Mouse (Mus musculus): Measurements from ENCODE around the gene Cct7. TPM values are rescaled to one million over a fixed set of nuclear protein-coding genes. Genes with fewer than 3 reads are reported as not detected.

Cct7 gene
- polyA plus RNA-seq, 1 experiment from 2014 or later: 458 TPM

Other genes starting within 250 kb of the Cct7 start
- 5.3 and 7.2 TPM in 2 replicates for gene Sfxn5, start 118.1 kb upstream of the Cct7 start, polyA plus RNA-seq (2015; fragmentation: Nextera tagmentation; extraction: Ambion mirVana)
- 15.6 and 20.9 TPM in 2 replicates for gene Rab11fip5, start 76.9 kb upstream of the Cct7 start, polyA plus RNA-seq (2015; fragmentation: Nextera tagmentation; extraction: Ambion mirVana)
- not detected in 2 replicates for gene Noto, start 27.6 kb upstream of the Cct7 start, polyA plus RNA-seq (2015; fragmentation: Nextera tagmentation; extraction: Ambion mirVana)
- gene Smyd5, start 19.5 kb upstream of the Cct7 start, polyA plus RNA-seq (2015; fragmentation: Nextera tagmentation; extraction: Ambion mirVana): 45.8 and 52.5 TPM in 2 replicates
- 39.4 and 41.2 TPM in 2 replicates for gene Pradc1, start 456 bp downstream of the Cct7 start, polyA plus RNA-seq (2015; fragmentation: Nextera tagmentation; extraction: Ambion mirVana)
- 0.12 and 0.16 TPM in 2 replicates for gene Fbxo41, start 51.5 kb downstream of the Cct7 start, polyA plus RNA-seq (2015; fragmentation: Nextera tagmentation; extraction: Ambion mirVana)
- not detected in 2 replicates for gene Egr4, start 62.1 kb downstream of the Cct7 start, polyA plus RNA-seq (2015; fragmentation: Nextera tagmentation; extraction: Ambion mirVana)
- gene Alms1, start 136.0 kb downstream of the Cct7 start, polyA plus RNA-seq (2015; fragmentation: Nextera tagmentation; extraction: Ambion mirVana): 2.1 and 2.2 TPM in 2 replicates